16 mouse cellular contexts compared by ENCODE assay signal in genomic region chrX:132088445-132088844, GRCm38 (mm10).
A peak's percentile ranks its signal among the peaks of the same experiment; 100 is the strongest.
DNase-seq lines count a peak whose midpoint lies in the region; TF ChIP-seq lines count a peak whose summit lies in the region.
"Had no signal": no experiment of that assay in that cellular context is flagged by ENCODE, and none has a peak within 500 bp of the region (broad histone marks: within the 10 kb centered on the region; RNA-seq: fewer than 3 reads in every experiment).

No protein-coding gene starts in this region.

- no peaks in the 10 kb centered on the region for H3K27me3 ChIP-seq in MEL (ENCODE audit: control insufficient read depth in 1 of 2, insufficient read depth in 2 of 2, low read length in 2 of 2)
- H3K27me3 ChIP-seq: CH12.LX had no signal

- TF ChIP-seq EP300 in MEL (IDR thresholded peaks at IDR 0.05; ENCODE audit: low read depth in 1 of 2, low read length in 2 of 2): peak; percentile 69 to 72

- no peak overlapping the region for H3K4me3 ChIP-seq in MEL (ENCODE audit: control insufficient read depth in 1 of 2, insufficient read depth in 1 of 2, low read depth in 2 of 2, low read length in 2 of 2)

- TF ChIP-seq POLR2A in MEL (IDR thresholded peaks at IDR 0.05; ENCODE audit: control insufficient read depth in 1 of 2, insufficient read depth in 1 of 2, low read depth in 1 of 2, low read length in 2 of 2, poor library complexity in 1 of 2): no peak

- TF ChIP-seq CTCF in MEL (IDR thresholded peaks at IDR 0.05 in 2 of 3, conservative IDR thresholded peaks at IDR 0.05 in 1 of 3; ENCODE audit: control insufficient read depth in 1 of 3, insufficient read depth in 1 of 3, low read depth in 2 of 3, low read length in 3 of 3, poor library complexity in 1 of 3, severe bottlenecking in 1 of 3): no peak

- intact Hi-C loops in heart, postnatal 25 days (cut with DNase I): no loop called here

- H3K36me3 ChIP-seq in MEL (ENCODE audit: control insufficient read depth in 1 of 2, insufficient read depth in 2 of 2, low read length in 2 of 2): peaks cover 0 to 8% of the 10 kb centered on the region in 2 experiments; a peak in 2 of 4 replicates
- H3K36me3 ChIP-seq: G1E had no signal

- no peaks in the 10 kb centered on the region for H3K9me3 ChIP-seq in MEL (replicated peaks; ENCODE audit: insufficient read depth, low read length)
- H3K9me3 ChIP-seq: G1E had no signal

- H3K27ac ChIP-seq in MEL (ENCODE audit: control insufficient read depth, low read depth, low read length): no peak overlapping the region

- TF ChIP-seq RAD21 in MEL (IDR thresholded peaks at IDR 0.05; ENCODE audit: low read depth, low read length): no peak

- DNase-seq in MEL (ENCODE audit: low read depth, low spot score): peak; percentile 16
- DNase-seq in heart, postnatal 25 days (ENCODE audit: low spot score): no peak
- DNase-seq: adrenal gland, adult 2 months; adrenal gland, adult 8-10 months; adrenal gland, postnatal 10 days; adrenal gland, postnatal 14 days; adrenal gland, postnatal 25 days; adrenal gland, postnatal 36 days; B cell, adult 2 months; cerebellum, adult 11 months; cerebellum, adult 11-12 months; cerebellum, adult 18-20 months; cerebellum, adult 2 months; cerebellum, adult 8-10 months had no signal

- H3K79me2 ChIP-seq in MEL (ENCODE audit: control insufficient read depth, insufficient read depth, low read length, poor library complexity): no peaks in the 10 kb centered on the region

- 0 out of 4 replicates have a peak, but pooled peaks cover 0 to 2% of the 10 kb centered on the region in 2 experiments for H3K4me1 ChIP-seq in MEL (ENCODE audit: control insufficient read depth in 1 of 2, insufficient read depth in 2 of 2, low read length in 2 of 2)

- no peak overlapping the region for H3K9ac ChIP-seq in MEL (ENCODE audit: control insufficient read depth, low read depth, low read length, poor library complexity, severe bottlenecking)

TF ChIP-seq in MEL, 35 proteins besides CTCF, POLR2A, EP300 and RAD21:
- TF ChIP-seq SMC3 (IDR thresholded peaks at IDR 0.05; ENCODE audit: low read depth, low read length): no peak
- TF ChIP-seq RCOR1 (IDR thresholded peaks at IDR 0.05; ENCODE audit: low read depth, low read length): peak; percentile 78
- TF ChIP-seq ETS1 (IDR thresholded peaks at IDR 0.05; ENCODE audit: low read depth, low read length): peak; percentile 30; the same call in 1 of the 2 replicates
- no peak for TF ChIP-seq GABPA (IDR thresholded peaks at IDR 0.05; ENCODE audit: low read depth, low read length)
- peak; percentile 65; the same call in 1 of the 2 replicates for TF ChIP-seq GATA1 (IDR thresholded peaks at IDR 0.05; ENCODE audit: low read depth, low read length)
- no peak for TF ChIP-seq MAFK (IDR thresholded peaks at IDR 0.05; ENCODE audit: borderline replicate concordance, low read depth, low read length)
- no peak for TF ChIP-seq TBP (IDR thresholded peaks at IDR 0.05; ENCODE audit: low read depth, low read length)
- TF ChIP-seq TCF12 (IDR thresholded peaks at IDR 0.05; ENCODE audit: low read depth, low read length): peak; percentile 73; the same call in 1 of the 2 replicates
- TF ChIP-seq UBTF (IDR thresholded peaks at IDR 0.05; ENCODE audit: borderline replicate concordance, insufficient read depth, low read depth, low read length): no peak
TF ChIP-seq in MEL: peak in this region for 4.
